ENCODE assay signal across 21 mouse cellular contexts in genomic region chr11:115992098-115992497, GRCm38 (mm10). TPM values are rescaled to one million over a fixed set of nuclear protein-coding genes. Genes with fewer than 3 reads are reported as not detected.
"Had no signal": no experiment of that assay in that cellular context is flagged by ENCODE, and none has a peak within 500 bp of the region (broad histone marks: within the 10 kb centered on the region; RNA-seq: fewer than 3 reads in every experiment).

No protein-coding gene starts in this region.

- H3K36me3 ChIP-seq: kidney, embryonic 15.5 days; limb, embryonic 12.5 days; limb, embryonic 15.5 days; midbrain, embryonic 10.5 days; midbrain, embryonic 13.5 days; neural tube, embryonic 13.5 days had no signal

- ATAC-seq: intestine, postnatal 0 days; liver, postnatal 0 days; lung, postnatal 0 days; midbrain, embryonic 13.5 days; midbrain, embryonic 16.5 days had no signal

- H3K4me3 ChIP-seq: kidney, embryonic 15.5 days; limb, embryonic 12.5 days; limb, embryonic 15.5 days; megakaryocyte, embryonic 14.5 days; midbrain, embryonic 10.5 days; midbrain, embryonic 13.5 days; myocyte; neural tube, embryonic 13.5 days had no signal

- DNase-seq: kidney, adult 8-10 months; kidney, postnatal 10 days; kidney, postnatal 36 days; liver, postnatal 0 days; lung, embryonic 14.5 days; retina, postnatal 1 day; right cerebral cortex, postnatal 25 days; thymus, postnatal 25 days had no signal

- H3K4me1 ChIP-seq: limb, embryonic 12.5 days; limb, embryonic 15.5 days; midbrain, embryonic 13.5 days; neural tube, embryonic 13.5 days had no signal

- H3K27ac ChIP-seq: kidney, embryonic 15.5 days; limb, embryonic 12.5 days; limb, embryonic 15.5 days; liver, embryonic 14.5 days; midbrain, embryonic 10.5 days; midbrain, embryonic 13.5 days; neural tube, embryonic 13.5 days had no signal

RNA-seq across cellular contexts. Expression of gene Itgb4, which starts 17.6 kb away (rescaled TPM):
- total RNA-seq: monocyte, adult 5-6 weeks had no signal
